ENCODE assay signal across 24 mouse cellular contexts in genomic region chr14:46275455-46275854, GRCm38 (mm10).
DNase-seq lines count a peak whose midpoint lies in the region; ATAC-seq and TF ChIP-seq lines count a peak whose summit lies in the region.
"Had no signal": no experiment of that assay in that cellular context is flagged by ENCODE, and none has a peak within 500 bp of the region (broad histone marks: within the 10 kb centered on the region; RNA-seq: fewer than 3 reads in every experiment).

No protein-coding gene starts in this region.

- intact Hi-C loops in heart, adult 2 months (cut with DNase I) = no loop called here

- WGBS in heart, adult 2 months = 95% methylated on average over 10 of the region's 10 CpGs
- WGBS in kidney, adult 2 months = 65% methylated on average over 10 of the region's 10 CpGs
- 91% methylated on average over 10 of the region's 10 CpGs for WGBS in midbrain, embryonic 11.5 days
- WGBS in midbrain, embryonic 13.5 days = 92% methylated on average over 10 of the region's 10 CpGs

- TF ChIP-seq POLR2A in heart, adult 2 months (IDR thresholded peaks at IDR 0.05; ENCODE audit: insufficient read depth, low read depth, low read length) = no peak
- no peak for TF ChIP-seq POLR2A in kidney, adult 2 months (IDR thresholded peaks at IDR 0.05; ENCODE audit: low read depth, low read length)

- ATAC-seq in midbrain, embryonic 11.5 days (ENCODE audit: low FRiP score) = no peak
- no peak for ATAC-seq in midbrain, embryonic 13.5 days
- ATAC-seq: forebrain, embryonic 14.5 days; forebrain, embryonic 16.5 days had no signal

- no peak for TF ChIP-seq CTCF in heart, adult 2 months (IDR thresholded peaks at IDR 0.05)
- no peak for TF ChIP-seq CTCF in kidney, adult 2 months (conservative IDR thresholded peaks at IDR 0.05; ENCODE audit: insufficient read depth, insufficient read length, low read depth, low read length)

- no peaks in the 10 kb centered on the region for H3K9me3 ChIP-seq in midbrain, embryonic 11.5 days (ENCODE audit: control insufficient read depth, low read length)
- H3K9me3 ChIP-seq in midbrain, embryonic 13.5 days = no peaks in the 10 kb centered on the region
- H3K9me3 ChIP-seq: embryonic facial prominence, embryonic 13.5 days; embryonic facial prominence, embryonic 15.5 days; forebrain, embryonic 10.5 days; forebrain, embryonic 12.5 days had no signal

- no peaks in the 10 kb centered on the region for H3K27me3 ChIP-seq in heart, adult 2 months (ENCODE audit: control insufficient read depth, insufficient read depth, low read length)
- H3K27me3 ChIP-seq in kidney, adult 2 months (replicated peaks; ENCODE audit: control insufficient read depth, insufficient read depth, low read length) = no peaks in the 10 kb centered on the region; the same call in 1 of the 2 replicates
- no peaks in the 10 kb centered on the region for H3K27me3 ChIP-seq in midbrain, embryonic 11.5 days (ENCODE audit: control insufficient read depth, insufficient read depth, low read length)
- no peaks in the 10 kb centered on the region for H3K27me3 ChIP-seq in midbrain, embryonic 13.5 days
- H3K27me3 ChIP-seq: embryonic facial prominence, embryonic 13.5 days; embryonic facial prominence, embryonic 15.5 days; forebrain, embryonic 12.5 days had no signal

- H3K4me3 ChIP-seq in heart, adult 2 months = no peak overlapping the region
- H3K4me3 ChIP-seq in kidney, adult 2 months (ENCODE audit: insufficient read depth, low read depth, low read length) = no peak overlapping the region
- H3K4me3 ChIP-seq in midbrain, embryonic 11.5 days (ENCODE audit: low read depth, low read length) = no peak overlapping the region
- no peak overlapping the region for H3K4me3 ChIP-seq in midbrain, embryonic 13.5 days (replicated peaks)
- H3K4me3 ChIP-seq: embryonic facial prominence, embryonic 13.5 days; embryonic facial prominence, embryonic 15.5 days; erythroblast, embryonic 14.5 days; forebrain, embryonic 10.5 days; forebrain, embryonic 12.5 days had no signal

- peak; percentile 50 for DNase-seq in heart, adult 11 months
- DNase-seq in heart, adult 2 months = no peak
- peak; percentile 73 for DNase-seq in kidney, adult 2 months
- no peak for DNase-seq in kidney, postnatal 25 days
- peak; percentile 41 to 42 for DNase-seq in kidney, postnatal 36 days
- no peak for DNase-seq in kidney, postnatal 4 days
- peak; percentile 65 for DNase-seq in midbrain, embryonic 11.5 days (ENCODE audit: low spot score, missing footprints)
- DNase-seq: adrenal gland, adult 2 months; adrenal gland, postnatal 10 days; adrenal gland, postnatal 25 days; cerebellum, adult 11 months; cerebellum, adult 18-20 months; cerebellum, adult 8-10 months; cerebellum, adult 9-11 months; cerebellum, postnatal 14 days; cerebellum, postnatal 36 days had no signal

- no peaks in the 10 kb centered on the region for H3K4me1 ChIP-seq in heart, adult 2 months (ENCODE audit: control insufficient read depth, insufficient read depth, low read length)
- peaks cover 16% of the 10 kb centered on the region for H3K4me1 ChIP-seq in kidney, adult 2 months (ENCODE audit: control insufficient read depth, insufficient read depth, low read length)
- H3K4me1 ChIP-seq in midbrain, embryonic 11.5 days (ENCODE audit: control insufficient read depth, insufficient read depth, low read length) = no peaks in the 10 kb centered on the region
- no peaks in the 10 kb centered on the region for H3K4me1 ChIP-seq in midbrain, embryonic 13.5 days (replicated peaks)
- H3K4me1 ChIP-seq: embryonic facial prominence, embryonic 15.5 days; forebrain, embryonic 10.5 days; forebrain, embryonic 12.5 days had no signal

- H3K79me2 ChIP-seq in heart, adult 2 months (replicated peaks; ENCODE audit: control insufficient read depth, insufficient read depth, low read length) = no peaks in the 10 kb centered on the region

- no peak overlapping the region for H3K9ac ChIP-seq in heart, adult 2 months (ENCODE audit: low read depth, low read length)
- no peak overlapping the region for H3K9ac ChIP-seq in midbrain, embryonic 11.5 days (ENCODE audit: low read length)
- H3K9ac ChIP-seq in midbrain, embryonic 13.5 days (replicated peaks) = no peak overlapping the region
- H3K9ac ChIP-seq: embryonic facial prominence, embryonic 13.5 days; embryonic facial prominence, embryonic 15.5 days; forebrain, embryonic 12.5 days had no signal

- no peak for TF ChIP-seq EP300 in heart, adult 2 months (IDR thresholded peaks at IDR 0.05; ENCODE audit: insufficient read depth, low read depth, low read length)

- H3K36me3 ChIP-seq in heart, adult 2 months (ENCODE audit: control insufficient read depth, insufficient read depth, low read length) = no peaks in the 10 kb centered on the region
- no peaks in the 10 kb centered on the region for H3K36me3 ChIP-seq in kidney, adult 2 months (ENCODE audit: control insufficient read depth, insufficient read depth, low read length)
- H3K36me3 ChIP-seq in midbrain, embryonic 11.5 days (ENCODE audit: control insufficient read depth, insufficient read depth, low read length) = no peaks in the 10 kb centered on the region
- H3K36me3 ChIP-seq in midbrain, embryonic 13.5 days = no peaks in the 10 kb centered on the region
- H3K36me3 ChIP-seq: embryonic facial prominence, embryonic 13.5 days; embryonic facial prominence, embryonic 15.5 days; forebrain, embryonic 10.5 days; forebrain, embryonic 12.5 days had no signal

- H3K27ac ChIP-seq in heart, adult 2 months = no peak overlapping the region
- peak overlapping the region; percentile 81 for H3K27ac ChIP-seq in kidney, adult 2 months (ENCODE audit: insufficient read depth, low read depth, low read length)
- no peak overlapping the region for H3K27ac ChIP-seq in midbrain, embryonic 11.5 days (ENCODE audit: low read depth, low read length)
- no peak overlapping the region for H3K27ac ChIP-seq in midbrain, embryonic 13.5 days
- H3K27ac ChIP-seq: embryonic facial prominence, embryonic 13.5 days; embryonic facial prominence, embryonic 15.5 days; forebrain, embryonic 10.5 days; forebrain, embryonic 12.5 days had no signal

- H3K4me2 ChIP-seq in midbrain, embryonic 11.5 days = no peak overlapping the region
- no peak overlapping the region for H3K4me2 ChIP-seq in midbrain, embryonic 13.5 days (replicated peaks)
- H3K4me2 ChIP-seq: embryonic facial prominence, embryonic 13.5 days; embryonic facial prominence, embryonic 15.5 days; forebrain, embryonic 12.5 days had no signal

Comparison
In these comparisons a context has a peak if more than half of its experiments do, and no peak if none do; other contexts are left out.
1. DNase-seq: peak in heart, adult 11 months (single experiment), kidney, adult 2 months (single experiment), kidney, postnatal 36 days (2 of 2) and midbrain, embryonic 11.5 days (single experiment); none in heart, adult 2 months (0 of 2), kidney, postnatal 25 days (0 of 2) and kidney, postnatal 4 days (0 of 2).